ENCODE assay signal across 13 mouse cellular contexts in genomic region chr3:149426023-149426759, GRCm38 (mm10).
DNase-seq lines count a peak whose midpoint lies in the region; ATAC-seq and TF ChIP-seq lines count a peak whose summit lies in the region.
"Had no signal": no experiment of that assay in that cellular context is flagged by ENCODE, and none has a peak within 500 bp of the region (broad histone marks: within the 10 kb centered on the region; RNA-seq: fewer than 3 reads in every experiment).

No protein-coding gene starts in this region.

- DNase-seq in heart, adult 18-20 months = no peak
- peak; percentile 10 for DNase-seq in CD4-positive, CD25-positive, alpha-beta regulatory T cell, adult 2 months (ENCODE audit: low read depth, low spot score)
- no peak for DNase-seq in forebrain, postnatal 0 days
- no peak for DNase-seq in frontal cortex, adult 2 months (ENCODE audit: extremely low spot score in 1 of 2, low spot score in 1 of 2)
- DNase-seq in heart, postnatal 36 days = no peak
- DNase-seq in adrenal gland, postnatal 36 days = no peak
- DNase-seq: adrenal gland, postnatal 25 days; cerebellum, adult 18-20 months; lung, postnatal 14 days had no signal

- H3K27ac ChIP-seq in heart, embryonic 16.5 days (ENCODE audit: low read length) = no peak overlapping the region
- H3K27ac ChIP-seq in forebrain, postnatal 0 days (ENCODE audit: low read depth, low read length) = no peak overlapping the region
- peak overlapping the region; percentile 40; the same call in 1 of the 2 replicates for H3K27ac ChIP-seq in midbrain, embryonic 12.5 days (replicated peaks)
- H3K27ac ChIP-seq: kidney, postnatal 0 days had no signal

- no peaks in the 10 kb centered on the region for H3K4me1 ChIP-seq in heart, embryonic 16.5 days (ENCODE audit: control insufficient read depth, insufficient read depth, low read length)
- H3K4me1 ChIP-seq in forebrain, postnatal 0 days (ENCODE audit: insufficient read depth) = no peaks in the 10 kb centered on the region
- 0 out of 2 replicates have a peak, but pooled peaks cover 3% of the 10 kb centered on the region for H3K4me1 ChIP-seq in midbrain, embryonic 12.5 days

- intact Hi-C loops in heart, postnatal 36 days (cut with DNase I) = no loop called here

- H3K4me3 ChIP-seq in heart, embryonic 16.5 days (ENCODE audit: low read length) = no peak overlapping the region
- H3K4me3 ChIP-seq in forebrain, postnatal 0 days (ENCODE audit: low read depth, low read length) = no peak overlapping the region
- H3K4me3 ChIP-seq in midbrain, embryonic 12.5 days = no peak overlapping the region

- no peak for ATAC-seq in heart, embryonic 16.5 days (replicated peaks; ENCODE audit: extremely low read depth, insufficient read depth, low FRiP score)
- ATAC-seq in forebrain, postnatal 0 days = no peak; the same call in 1 of the 2 replicates
- peak; percentile 49; the same call in 1 of the 2 replicates for ATAC-seq in midbrain, embryonic 12.5 days (ENCODE audit: low FRiP score, low read depth)
- ATAC-seq: Patski had no signal

- no peaks in the 10 kb centered on the region for H3K27me3 ChIP-seq in heart, embryonic 16.5 days (ENCODE audit: control insufficient read depth, insufficient read depth, low read length)
- H3K27me3 ChIP-seq in forebrain, postnatal 0 days (ENCODE audit: insufficient read depth, low read length) = no peaks in the 10 kb centered on the region
- H3K27me3 ChIP-seq in midbrain, embryonic 12.5 days = no peaks in the 10 kb centered on the region
- H3K27me3 ChIP-seq: Patski had no signal

- TF ChIP-seq CTCF in forebrain, postnatal 0 days (IDR thresholded peaks at IDR 0.05; ENCODE audit: low read depth) = no peak

- WGBS in heart, embryonic 16.5 days = 65% methylated on average over 18 of the region's 18 CpGs
- WGBS in forebrain, postnatal 0 days = 37% methylated on average over 18 of the region's 18 CpGs
- 46% methylated on average over 18 of the region's 18 CpGs for WGBS in midbrain, embryonic 12.5 days

- no peaks in the 10 kb centered on the region for H3K36me3 ChIP-seq in heart, embryonic 16.5 days (ENCODE audit: control insufficient read depth, insufficient read depth)
- no peaks in the 10 kb centered on the region for H3K36me3 ChIP-seq in forebrain, postnatal 0 days (ENCODE audit: insufficient read depth)
- no peaks in the 10 kb centered on the region for H3K36me3 ChIP-seq in midbrain, embryonic 12.5 days

- H3K4me2 ChIP-seq in heart, embryonic 16.5 days (ENCODE audit: low read depth, low read length) = peak overlapping the region; percentile 6; the same call in 1 of the 2 replicates
- H3K4me2 ChIP-seq in forebrain, postnatal 0 days (ENCODE audit: low read depth) = peak overlapping the region; percentile 26
- H3K4me2 ChIP-seq in midbrain, embryonic 12.5 days (replicated peaks) = peak overlapping the region; percentile 22

- no peaks in the 10 kb centered on the region for H3K9me3 ChIP-seq in heart, embryonic 16.5 days (replicated peaks; ENCODE audit: control insufficient read depth, low read length)
- H3K9me3 ChIP-seq in forebrain, postnatal 0 days (ENCODE audit: low read length) = no peaks in the 10 kb centered on the region
- H3K9me3 ChIP-seq in midbrain, embryonic 12.5 days = no peaks in the 10 kb centered on the region

- H3K9ac ChIP-seq in heart, embryonic 16.5 days (ENCODE audit: low read length) = no peak overlapping the region
- H3K9ac ChIP-seq in forebrain, postnatal 0 days = no peak overlapping the region
- no peak overlapping the region for H3K9ac ChIP-seq in midbrain, embryonic 12.5 days (replicated peaks)
